Mouse (Mus musculus) NIH3T3 (cell line): ENCODE results near the gene Fgf13.

ENCODE experiments used
- DNase-seq: peaks from one replicate; pipeline ENCODE4 v3.0.0-alpha.2; 2012; ENCODE audit warnings: low read depth

The Fgf13 gene

DNA sequence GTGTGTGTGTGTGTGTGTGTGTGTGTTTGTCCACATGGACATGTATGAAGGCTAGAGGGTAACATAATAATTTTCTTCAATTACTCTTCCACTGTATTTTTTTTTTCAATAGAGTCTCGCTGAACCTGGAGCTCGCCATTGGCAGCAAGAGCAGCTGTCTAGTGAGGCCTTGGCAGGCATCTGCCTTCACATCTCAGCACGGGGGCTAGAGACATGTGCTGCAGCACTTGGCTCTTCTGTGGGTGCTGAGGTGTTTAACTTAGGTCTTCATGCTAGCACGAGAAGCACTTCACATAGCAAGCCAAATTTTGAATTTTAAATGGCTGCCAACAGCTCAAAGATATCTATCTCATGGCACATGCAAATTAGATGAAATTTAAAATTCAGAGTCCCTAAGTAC, 380.9 kb downstream of the Fgf13 start:
- no peak for DNase-seq

DNA sequence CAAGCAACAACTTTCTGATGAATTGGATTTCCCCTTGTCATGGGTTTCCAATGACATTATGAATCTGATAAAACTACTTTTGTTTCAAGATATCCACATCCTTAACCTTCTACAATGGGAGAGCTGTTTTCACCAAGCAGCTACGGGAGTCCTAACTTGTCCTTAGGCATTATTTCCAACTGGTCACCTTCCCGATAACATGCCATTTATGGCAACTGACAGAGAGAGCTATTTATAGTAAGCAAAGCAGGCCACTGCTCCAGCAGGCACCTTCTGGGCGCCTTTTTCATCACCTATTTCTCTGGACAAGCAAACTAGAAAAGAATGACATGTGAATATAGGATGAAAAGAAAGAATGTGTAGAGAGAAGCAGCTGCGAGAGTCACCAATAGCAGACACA, 385.5 kb downstream of the Fgf13 start:
- DNase-seq = no peak

DNA sequence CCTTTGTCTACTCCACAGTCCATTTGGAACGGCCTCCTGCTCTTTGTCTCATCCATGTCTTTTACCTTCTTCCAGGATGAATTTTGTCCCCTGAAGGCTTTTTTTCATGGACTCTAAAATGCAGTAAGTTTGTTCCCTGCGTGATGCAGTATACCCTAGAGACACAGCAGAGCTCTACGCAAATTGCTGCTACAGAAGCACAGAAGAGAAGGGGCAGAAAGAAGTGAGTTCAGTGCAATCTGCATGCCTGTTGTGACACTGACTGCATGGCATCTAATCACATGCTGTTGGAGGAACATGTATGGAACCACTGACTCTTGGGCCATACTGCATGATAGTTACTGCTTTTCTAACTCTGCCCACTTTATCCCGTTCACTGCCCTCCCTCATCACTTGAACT, 388.2 kb downstream of the Fgf13 start:
- no peak for DNase-seq

DNA sequence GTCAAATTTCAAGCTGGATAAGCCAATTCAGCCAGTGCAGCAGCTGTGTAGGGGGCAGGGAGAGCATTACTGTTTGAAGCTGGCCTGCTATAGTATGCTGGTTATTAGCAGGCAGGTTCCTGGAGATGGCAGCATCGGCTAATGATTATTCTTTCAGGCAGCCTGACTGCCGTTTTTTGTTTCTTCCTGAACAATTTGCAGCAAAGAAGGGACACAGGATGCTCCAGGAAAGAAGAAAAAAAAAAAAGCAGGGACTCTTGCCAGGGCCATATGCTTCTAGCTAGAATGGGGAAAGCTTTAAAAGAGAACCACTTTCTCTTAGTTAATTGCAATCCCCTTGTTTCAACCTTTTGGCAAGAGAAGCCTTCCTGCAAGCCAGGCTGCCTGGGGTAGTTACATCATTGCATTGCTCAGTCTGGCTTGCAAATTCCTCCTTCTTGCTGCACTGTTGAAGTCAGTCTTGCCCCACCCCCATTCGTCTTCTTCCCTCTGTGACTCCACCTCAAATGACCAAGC, 388.7 kb downstream of the Fgf13 start:
- DNase-seq = no peak

DNA sequence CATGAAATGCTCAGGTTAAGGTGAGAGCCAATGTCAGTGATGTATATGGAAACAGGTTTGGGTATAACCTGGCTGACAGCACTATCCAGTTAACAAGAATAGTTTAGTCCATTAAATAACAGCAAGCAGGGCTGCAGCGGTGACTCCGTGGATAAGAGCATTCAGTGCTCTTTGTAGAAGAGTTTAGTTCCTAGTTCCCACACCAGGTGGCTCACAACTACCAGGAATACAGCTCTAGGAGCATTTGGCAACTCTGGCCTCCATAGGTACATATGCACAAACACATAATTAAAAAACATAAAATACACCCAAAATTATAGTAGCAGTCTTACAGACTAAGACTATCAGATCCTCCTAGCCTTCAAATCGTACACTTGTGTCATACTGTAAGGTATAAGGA, 390.2 kb downstream of the Fgf13 start:
- DNase-seq = no peak

DNA sequence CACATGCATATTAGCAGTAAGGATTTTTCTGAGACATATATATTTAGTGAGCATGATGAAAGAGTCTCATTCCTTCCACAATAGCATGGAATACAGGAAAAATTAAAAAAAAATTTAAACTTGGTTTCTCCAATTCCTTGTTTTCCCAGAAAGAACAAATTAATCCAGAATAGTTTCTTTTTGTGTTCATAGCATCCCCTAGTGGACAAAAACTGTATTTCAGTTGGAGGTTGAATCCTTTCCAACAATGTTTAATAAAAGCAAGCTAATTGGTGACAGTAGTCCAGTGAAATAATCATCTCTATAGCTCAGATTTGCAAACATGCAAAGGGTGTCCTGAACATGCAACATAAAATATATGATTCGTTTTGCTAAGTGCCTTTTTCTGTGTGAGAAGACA, 395.7 kb downstream of the Fgf13 start:
- peak; percentile 3 for DNase-seq

DNA sequence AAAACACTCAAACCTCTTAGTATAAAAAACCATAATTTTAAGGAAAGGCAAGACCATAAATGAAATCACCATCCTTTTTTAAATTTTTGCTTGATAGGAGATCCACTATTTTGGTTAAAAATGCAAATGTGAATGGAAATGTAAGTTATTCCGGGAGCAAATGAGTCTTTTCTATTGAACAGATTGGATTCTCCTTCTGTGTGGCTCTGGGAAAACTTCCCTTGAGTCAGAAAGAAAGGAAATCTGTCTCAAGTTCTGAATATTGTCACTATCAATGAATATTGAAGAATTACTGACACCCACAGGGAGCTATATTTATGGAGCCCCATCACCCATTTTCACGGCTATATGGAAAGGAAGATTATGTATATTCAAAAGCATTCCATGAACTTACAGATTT, 401.1 kb downstream of the Fgf13 start:
- no peak for DNase-seq

DNA sequence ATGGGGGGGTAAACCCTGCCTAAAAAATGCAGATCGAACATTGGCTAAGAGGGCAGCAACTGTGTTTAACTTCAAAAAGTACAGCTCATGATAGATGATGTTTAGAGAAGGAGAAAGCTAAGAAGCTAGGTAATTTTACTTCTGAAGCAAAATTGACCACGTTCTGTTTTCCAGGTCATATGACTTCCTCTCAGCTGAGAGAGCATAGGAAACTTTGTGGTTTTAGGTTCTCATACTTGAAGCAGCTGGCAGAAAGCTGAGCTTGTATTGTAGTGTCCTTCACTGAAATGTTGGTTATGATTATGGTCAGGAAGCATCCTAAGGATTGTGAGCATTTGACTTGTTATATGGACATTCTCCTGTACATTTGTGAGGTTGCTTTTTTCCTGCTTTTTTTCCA, 425.9 kb downstream of the Fgf13 start:
- no peak for DNase-seq

DNA sequence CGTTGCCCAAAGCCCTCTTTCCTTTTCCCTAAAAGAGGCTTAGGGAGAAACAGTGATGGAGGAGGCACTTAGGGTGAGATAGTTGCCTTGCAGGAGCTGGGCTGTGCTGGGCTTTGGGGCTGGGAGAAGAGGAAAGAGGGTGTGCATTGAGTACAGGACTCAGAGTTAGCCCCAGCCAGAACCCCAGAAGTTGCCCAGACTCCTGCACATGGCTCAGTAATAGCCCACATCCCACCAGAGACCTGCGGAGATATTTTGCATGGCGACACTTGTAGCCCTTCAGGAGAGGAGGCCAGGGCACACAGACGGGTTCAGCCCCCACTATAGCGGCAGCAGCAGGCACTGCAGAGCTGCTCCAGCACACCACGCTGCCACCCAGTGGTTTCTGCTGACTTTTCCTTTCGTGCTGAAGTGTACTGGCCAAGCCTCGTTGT, 432.9 kb downstream of the Fgf13 start:
- DNase-seq = no peak

DNA sequence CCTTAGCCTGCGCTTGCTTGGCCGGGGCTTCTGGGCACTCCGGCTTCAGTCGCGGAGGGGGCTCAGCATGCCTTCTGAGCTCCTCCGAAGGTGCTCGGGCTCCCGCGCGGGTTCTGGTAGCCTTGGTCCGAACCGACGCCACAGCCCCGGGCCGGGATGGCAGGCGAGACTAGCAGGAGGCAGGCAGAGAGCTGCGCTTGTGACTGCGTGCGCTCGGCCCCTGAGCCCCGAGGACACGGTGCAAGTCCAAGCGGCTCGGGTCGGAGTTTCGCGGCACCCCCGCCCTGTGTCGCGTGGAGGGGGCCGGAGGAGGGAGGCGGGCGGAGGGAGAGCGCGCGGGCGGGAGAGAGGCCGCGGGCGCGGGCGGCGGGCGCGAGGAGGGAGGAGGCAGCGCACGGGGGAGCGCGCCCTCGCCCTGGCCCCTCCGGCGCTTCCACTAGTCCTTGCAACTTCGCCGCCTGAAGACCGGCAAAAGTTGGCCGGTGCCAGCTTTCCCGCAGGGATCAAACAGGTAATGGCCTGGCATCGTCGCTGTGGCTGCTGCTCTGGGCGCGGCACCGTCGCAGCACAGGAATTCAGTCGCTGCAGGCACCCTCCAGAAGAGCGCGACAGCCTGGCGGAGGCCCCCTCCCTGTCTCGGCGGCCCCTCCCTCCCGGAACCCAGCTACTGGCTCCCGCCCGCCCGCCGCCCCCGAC, 433.6 kb downstream of the Fgf13 start:
- no peak for DNase-seq

DNA sequence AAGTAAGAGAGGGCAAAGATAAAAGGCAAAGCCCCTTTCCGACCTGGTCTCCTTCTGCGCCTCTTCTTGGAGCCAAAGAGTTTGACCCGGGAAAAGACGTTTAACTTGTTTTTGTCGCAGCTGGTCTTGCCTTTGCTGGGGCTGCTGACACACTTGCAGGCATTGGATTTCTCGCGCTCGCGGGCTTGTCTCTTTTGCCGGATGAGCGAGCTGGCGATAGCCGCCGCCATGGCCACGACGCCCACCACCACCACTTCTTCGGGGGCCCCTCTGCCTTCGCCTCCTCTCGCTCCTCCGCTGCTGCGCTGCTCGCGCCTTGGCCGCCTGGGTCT, 434.1 kb downstream of the Fgf13 start:
- no peak for DNase-seq

DNA sequence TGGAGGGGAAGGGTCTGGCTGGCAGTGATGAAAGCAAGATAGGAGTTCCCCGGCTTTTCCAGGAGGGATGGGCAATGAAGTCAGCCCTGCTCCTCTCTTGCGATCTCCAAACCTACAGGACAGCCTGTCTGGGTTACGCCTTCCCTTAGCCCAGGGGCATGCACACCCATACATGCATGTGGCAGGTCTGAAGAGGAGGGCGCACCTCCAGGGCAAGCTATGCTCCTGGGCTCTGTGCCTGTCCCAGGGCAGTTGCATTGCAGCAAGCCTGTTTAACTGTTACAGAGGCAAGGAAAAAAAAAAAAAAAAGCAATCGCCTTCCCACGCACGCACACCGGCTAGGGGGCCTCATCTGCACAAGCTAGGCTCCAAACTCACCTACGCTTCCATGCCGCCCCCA, 434.5 kb downstream of the Fgf13 start:
- no peak for DNase-seq

DNA sequence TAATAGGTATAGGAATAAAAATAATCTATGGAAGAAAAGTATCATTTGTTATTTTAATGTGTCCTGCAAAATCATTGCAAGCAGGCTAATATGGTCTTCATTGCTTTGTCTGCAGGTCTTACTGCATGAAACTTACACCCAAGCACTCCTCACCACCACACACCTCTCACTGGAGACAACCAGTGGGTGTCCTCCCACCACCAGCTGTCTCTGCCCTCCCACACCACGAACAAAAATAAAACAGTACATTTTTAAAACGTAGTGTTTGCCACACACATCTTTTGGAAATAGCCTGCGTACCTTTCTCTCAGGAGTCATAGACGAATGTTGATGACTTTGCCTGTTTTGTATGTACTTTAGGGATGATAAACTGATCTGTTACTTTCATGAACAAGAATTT, 441.2 kb downstream of the Fgf13 start:
- no peak for DNase-seq

DNA sequence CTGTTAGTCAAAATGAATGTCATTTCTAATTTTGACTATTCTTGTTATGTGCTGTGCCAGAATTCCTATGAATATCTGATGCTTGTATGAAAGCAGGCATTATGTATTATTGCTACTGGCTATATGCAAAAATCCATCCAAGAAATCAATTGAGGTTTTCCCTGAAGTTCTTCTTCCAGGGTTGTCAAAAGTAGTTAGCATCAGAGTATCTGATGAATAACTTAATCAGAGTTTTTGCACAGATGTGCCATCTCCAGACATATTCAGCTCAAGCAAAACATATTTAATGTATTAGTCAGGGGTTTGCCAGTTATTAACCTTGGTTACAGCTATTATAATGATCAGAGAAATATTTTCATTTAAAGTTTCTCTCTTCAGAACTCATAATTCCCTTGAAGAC, 454.7 kb downstream of the Fgf13 start:
- no peak for DNase-seq

DNA sequence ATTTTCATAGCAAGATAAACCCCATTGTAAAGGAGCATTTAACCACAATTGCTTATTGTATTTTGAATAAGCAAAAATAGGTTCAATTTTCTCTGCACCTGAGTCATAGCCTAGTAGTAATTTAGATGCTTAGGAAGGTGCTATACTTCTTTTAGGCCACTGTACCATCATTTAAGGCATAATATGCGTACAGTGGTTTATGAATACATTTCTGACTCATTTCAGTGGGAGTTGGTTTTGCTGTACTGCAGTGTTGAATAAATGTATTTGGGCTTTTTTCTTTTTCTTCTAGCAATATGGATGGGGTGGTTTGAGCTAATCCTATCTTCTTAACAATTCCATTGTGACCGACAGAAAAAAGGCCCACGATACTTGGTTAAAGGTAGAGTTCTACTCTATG, 481.9 kb downstream of the Fgf13 start:
- DNase-seq = no peak

DNA sequence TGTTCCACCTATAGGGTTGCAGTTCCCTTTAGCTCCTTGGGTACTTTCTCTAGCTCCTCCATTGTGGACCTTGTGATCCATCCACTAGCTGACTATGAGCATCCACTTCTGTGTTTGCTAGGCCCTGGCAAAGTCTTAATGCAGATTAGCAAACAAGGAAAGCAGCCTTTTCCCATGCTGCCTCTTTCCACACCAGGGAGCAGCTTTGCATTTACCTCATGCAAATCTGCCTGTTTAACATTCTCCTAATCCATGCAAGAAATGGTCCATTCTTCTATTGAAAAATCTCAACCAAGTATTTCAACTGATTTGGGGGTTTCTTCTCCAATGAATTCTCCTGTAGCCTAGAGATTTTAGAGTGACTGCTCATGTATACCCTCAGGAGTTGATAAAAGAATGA, 487.4 kb downstream of the Fgf13 start:
- no peak for DNase-seq

DNA sequence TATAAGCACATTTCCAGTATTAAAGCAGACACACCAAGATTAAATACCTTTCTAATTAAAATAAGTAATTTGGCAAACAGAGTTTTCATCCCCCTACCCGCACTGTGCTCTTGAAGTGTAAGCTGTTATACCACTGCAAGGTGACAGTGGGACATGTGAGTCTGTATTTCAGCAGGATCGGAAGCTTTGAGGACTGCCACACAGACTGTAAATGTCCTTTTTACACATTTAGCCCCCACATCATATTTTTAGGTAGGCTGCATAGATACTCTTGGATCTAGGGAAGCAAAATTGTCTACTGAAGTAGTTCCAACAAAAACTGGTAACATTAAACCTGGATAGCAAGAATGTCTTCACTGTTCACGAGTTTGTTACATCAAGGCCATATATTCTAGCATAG, 495.8 kb downstream of the Fgf13 start:
- no peak for DNase-seq

DNA sequence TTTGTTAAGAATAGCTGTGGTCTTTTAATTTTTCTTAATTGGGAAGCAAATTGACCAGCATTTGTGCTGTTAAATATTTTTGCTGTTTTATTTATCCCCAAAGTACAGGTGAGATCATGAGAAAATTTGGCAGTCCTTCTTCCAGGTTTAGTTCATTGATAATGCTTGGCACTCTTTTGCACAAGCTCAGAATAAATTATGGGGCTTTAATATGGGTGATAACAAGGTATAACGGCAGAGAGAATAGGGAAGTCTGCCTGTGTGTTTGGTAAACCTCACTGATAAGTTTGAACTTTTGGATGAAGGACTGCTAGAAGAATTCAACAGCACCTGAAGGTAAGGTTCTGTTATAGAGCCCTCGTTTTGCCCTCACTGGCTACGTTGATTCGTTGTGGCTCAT, 504.7 kb downstream of the Fgf13 start:
- no peak for DNase-seq

DNA sequence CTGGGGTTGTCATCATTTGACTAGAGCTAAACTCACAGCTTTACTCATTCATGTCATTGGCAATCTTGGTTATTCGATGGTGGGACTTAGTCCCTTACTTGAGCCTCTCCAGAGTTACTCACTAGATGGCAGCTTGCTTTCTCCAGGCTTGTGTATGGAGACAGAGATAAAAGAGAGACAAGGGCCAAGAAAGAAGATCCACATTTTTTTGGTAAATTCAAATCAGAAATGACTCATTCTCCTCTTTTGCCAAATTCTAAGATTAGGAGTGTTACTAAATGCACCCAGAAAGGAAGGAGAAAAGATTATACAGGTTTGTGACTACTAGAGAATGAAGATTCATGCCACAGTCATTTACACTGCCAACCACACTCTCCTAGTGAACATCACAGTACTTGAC, 532.9 kb downstream of the Fgf13 start:
- DNase-seq = no peak
